Mouse (Mus musculus) adrenal gland, adult (tissue): ENCODE measurements around the gene Cox6b1.

Experiments used
- DNase-seq, 2 experiments: peaks; one replicate each; pipeline ENCODE4 v3.0.0; 2022 to 2023; ENCODE audit warnings: low spot score in 1 of 2; ENCODE audit not compliant: inconsistent age in 2 of 2

Cox6b1 gene

GRCm38 (mm10) chr7:30625530-30626384 is at the start of gene Cox6b1:
Cox6b1 (minus strand) TSS chr7:30626151.
- peak; percentile 90 to 94 for DNase-seq

- no peak for DNase-seq
Measured at GRCm38 (mm10) chr7:30671480-30671879, 45.5 kb upstream of the Cox6b1 start, which contains the start of gene Pmis2. Pmis2 (minus strand) TSS chr7:30671605.

DNA sequence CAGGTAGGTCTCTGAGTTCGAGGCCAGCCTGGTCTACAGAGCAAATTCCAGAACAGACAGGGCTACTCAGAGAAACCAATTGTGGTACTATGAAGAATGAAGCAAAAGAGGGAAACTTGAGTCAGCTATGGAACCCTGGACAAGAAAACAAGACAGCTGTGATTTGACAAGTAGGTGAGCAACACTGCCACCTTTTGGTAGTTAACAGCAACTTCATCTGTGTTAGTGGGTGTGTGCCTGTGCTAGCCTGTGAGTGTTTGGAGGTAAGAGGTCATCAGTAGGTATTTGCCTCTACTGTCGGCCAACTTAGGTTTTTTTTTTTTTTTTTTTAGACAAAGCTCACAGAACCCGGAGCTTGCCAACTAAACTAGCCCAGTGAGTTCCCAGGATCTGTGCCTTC is 43.3 kb upstream of the Cox6b1 start:
- peak in 1 of 2 experiments; percentile 41 for DNase-seq

DNA sequence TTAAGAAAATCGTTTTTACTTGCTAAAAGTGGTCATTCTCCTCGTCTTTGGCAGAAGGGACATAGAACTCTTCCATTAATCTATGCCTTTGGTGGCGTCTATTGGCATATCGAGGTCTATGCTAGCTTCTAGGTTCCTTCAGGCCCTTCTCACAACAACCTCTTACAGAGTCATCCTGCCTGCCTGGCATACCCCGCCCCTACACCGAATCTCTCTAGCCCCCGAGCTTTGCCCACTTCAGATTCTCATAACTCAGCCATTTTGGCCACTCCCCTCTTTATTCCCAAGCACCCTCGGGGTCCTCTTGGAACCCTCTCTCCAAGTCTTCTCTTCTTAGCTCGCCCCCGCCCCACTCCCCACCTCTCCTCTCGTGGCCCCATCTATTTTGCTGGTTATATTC is 39.4 kb upstream of the Cox6b1 start:
- DNase-seq: peak in 1 of 2 experiments; percentile 24

DNA sequence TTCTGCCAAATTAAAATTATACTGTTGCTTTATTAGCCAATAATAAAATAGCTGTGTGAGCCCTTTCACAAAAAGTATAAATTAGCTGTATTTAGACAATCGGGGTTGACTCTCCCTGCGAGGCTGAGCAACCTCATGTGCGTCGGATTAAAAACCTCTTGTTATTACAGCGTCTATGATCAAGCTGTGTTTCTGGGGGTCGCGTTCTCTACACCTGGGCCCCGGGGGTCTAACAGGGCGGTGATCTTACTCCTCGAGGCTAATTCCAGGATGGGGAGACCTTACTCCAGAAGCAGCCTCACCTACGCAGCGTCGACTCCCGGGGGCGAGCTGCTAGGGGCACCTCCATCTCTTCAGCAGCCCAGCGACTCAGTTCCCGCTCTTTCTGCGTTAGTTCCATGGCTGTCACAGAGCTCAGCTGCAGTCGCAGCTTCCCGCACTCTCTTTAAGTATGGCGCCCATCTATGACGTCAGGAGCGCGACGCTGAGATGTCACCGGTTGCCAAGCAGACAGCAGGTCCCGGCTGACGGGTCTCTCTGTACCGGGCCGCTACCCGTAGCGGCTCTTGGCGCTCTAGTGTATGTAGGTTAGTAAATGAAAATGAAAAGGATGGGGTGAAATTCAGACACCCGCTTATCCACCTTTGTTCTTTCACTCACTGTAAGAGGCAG is 38.7 kb upstream of the Cox6b1 start, which contains the start of gene Haus5:
Gene Haus5, minus strand, starts transcription at position 466 of the 672 bp plus-strand sequence.
- peak; percentile 90 to 96 for DNase-seq

DNA sequence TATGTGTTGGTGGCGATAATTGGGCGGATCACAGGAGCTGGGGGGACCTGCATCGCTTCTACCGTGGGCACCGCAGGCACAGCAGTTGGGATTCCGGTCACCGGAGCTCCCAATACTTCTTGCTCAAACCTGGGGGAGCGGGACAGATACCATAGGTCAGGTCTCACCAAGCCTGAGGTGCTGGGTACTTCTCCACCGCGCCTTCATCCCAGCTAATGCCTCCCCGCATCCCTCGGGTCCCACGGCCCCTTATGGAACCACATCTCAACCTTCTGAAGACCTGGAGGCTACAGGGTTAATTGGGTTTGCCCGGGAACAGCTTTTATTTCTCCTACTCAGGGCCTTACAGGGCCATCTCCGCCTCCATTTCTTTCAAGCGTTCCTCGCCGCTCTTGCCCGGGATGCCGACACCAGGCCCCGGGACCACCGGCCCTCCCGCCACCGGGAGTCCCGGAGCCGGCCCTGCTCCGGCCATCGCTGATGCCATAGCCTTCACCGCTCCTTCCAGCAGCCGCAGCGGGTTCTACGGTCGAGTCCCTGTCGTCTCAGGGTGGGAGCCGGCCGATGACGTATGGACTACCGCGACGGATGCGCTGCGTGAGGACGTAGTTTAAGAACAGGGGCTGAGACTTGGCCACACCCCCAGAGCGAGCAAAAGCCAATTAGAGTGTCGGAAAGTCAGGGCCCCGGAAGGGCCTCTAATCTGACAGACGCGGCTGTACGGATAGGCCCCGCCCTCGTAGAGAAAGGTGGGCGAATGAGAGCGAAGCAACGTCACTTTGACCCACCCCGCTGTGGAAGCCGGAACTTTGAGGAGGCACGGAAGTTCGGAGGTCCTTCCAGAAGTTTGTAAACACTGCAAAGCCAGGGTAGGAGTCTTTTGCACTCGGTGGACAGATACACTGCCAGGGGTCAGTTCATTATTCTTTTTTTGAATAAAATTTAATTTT is 23.9 kb upstream of the Cox6b1 start, which contains the start of gene Rbm42:
Gene Rbm42, minus strand, starts transcription at position 727 of the 950 bp plus-strand sequence.
- peak; percentile 99 for DNase-seq

DNA sequence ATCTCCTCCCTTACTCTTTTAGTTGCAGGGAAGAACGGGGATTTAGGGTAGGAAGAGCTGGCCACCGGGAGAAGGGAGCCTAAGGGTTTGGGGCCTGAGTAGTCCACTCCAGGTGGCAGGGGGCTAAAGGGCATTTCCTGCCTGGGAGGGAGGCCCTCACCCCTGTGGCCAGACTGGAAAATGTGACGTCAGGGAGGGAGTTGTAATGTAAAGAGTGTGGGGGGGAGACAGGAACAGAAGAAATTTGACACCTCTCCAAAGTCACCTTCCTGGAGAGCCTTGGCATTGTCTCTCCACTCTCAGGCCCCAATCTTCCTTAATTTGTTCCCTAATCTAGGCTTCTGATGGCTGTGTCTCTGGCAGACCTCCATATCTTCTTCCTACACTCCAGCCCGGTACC is 13.1 kb upstream of the Cox6b1 start:
- DNase-seq: no peak

DNA sequence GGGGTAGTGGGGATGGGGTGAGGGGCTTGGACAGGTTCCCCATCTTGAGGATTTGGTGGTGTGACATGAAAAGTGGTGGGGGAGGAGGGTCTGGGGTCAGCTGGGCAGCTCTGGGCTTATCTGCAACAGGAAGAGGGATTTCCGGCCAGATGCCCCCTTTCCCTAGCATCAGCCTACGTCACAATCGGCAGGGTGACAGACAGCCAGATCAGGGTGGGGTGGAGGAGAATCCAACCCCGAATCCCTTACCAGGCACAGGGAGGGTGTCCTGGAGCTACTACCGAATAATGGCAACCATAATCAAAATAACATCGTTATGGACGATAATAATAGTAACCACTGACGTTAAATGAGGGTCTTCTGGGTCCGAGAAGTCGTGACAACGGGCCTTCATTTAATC is 10.4 kb upstream of the Cox6b1 start:
- no peak for DNase-seq

GRCm38 (mm10) chr7:30635752-30636151 is 9.8 kb upstream of the Cox6b1 start, which contains the start of gene Etv2:
Etv2 (minus strand) TSS chr7:30635852.
- DNase-seq: no peak

- peak; percentile 56 to 72 for DNase-seq
Measured at GRCm38 (mm10) chr7:30634621-30635020, 8.7 kb upstream of the Cox6b1 start.

- DNase-seq: peak in 1 of 2 experiments; percentile 25
Measured at GRCm38 (mm10) chr7:30633762-30634412, 7.9 kb upstream of the Cox6b1 start.

DNA sequence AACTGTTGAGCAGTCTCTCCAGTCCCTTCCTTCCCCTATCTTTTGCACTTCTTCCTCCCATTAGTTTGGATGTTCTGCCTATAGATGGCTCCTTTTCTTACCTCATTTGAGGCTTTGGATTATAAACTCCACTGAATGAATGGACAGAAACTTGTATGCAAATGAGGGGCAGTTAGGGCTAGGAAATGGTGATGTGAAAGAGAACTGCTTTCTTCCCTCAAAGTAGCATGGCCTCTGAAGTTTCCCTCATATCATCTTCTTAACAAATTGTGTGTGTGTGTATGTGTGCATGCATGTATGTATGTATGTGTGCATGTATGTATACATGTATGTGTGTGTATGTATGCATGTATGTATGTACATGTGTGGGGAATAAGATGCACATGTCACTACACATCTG is 3.1 kb upstream of the Cox6b1 start:
- DNase-seq: no peak

GRCm38 (mm10) chr7:30626647-30627046 is 696 bp upstream of the Cox6b1 start:
- DNase-seq: peak in 1 of 2 experiments; percentile 28

DNA sequence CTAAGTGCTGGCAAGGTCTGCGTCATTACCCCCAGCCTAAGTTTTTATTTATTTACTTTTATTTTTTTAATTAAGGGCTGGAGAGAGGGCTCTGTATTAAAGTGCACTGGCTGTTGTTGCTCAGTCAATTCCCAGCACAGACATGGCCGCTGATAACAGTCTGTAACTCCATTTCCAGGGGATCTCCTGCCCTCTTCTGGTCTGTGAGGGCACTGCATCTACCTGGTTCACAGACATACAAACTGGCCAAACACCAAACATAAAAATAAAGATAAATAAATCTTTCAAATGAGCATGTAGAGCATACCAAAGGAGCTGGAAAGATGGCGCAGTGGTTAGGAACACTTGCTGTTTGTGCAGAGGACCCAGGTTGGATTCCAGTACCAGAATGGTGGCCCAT is 6.7 kb downstream of the Cox6b1 start:
- DNase-seq: peak in 1 of 2 experiments; percentile 65

- DNase-seq: no peak
Measured at GRCm38 (mm10) chr7:30618658-30619057, 7.3 kb downstream of the Cox6b1 start.

DNA sequence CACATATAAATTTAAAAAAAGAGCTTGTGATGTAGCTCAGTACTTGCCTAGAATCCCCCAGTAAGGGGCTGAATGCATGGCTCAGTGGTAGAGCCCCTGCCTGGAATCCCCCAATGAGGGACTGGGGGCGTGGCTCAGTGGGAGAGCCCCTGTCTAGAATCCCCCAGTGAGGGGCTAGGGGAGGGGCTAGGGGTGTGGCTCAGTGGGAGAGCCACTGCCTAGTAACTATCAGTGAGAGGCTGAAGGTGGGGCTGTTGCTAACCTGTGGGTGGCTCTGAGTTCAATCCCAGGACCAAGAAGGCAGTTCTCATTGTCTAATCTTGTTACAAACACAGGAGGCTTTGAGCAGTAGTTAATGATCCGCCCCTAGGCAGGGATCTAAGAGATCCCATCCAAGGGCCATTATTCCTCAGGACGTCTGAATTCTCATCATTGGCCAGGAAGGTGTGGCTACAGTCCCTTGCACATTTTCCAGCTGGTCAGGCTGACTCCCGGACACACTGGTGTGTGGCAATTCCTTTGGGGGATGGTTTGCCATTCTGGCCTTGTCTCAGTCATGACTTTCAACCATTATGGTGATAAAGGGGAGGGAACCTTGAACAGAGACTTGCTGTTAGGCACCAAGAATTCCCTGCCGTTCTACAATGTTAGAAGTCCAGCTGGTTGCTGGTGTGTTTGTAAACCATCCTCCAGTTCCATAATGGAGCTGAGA is 10.7 kb downstream of the Cox6b1 start:
- DNase-seq: peak in 1 of 2 experiments; percentile 83

- no peak for DNase-seq
Measured at GRCm38 (mm10) chr7:30614454-30614853, 11.5 kb downstream of the Cox6b1 start.

GRCm38 (mm10) chr7:30613529-30614112 is 12.3 kb downstream of the Cox6b1 start:
- peak; percentile 55 to 86 for DNase-seq
